Mouse (Mus musculus) retina, postnatal 7 days (tissue): ENCODE results near the gene Ptges3.
"Not testable (repeated sequence)": the region's sequence is repeated elsewhere in the genome, so short reads cannot be mapped to it uniquely, and the experiment has no call there.

ENCODE experiments used
- DNase-seq: peaks from one replicate; pipeline ENCODE4 v3.0.0-alpha.2; 2012; ENCODE audit warnings: low read depth, low spot score

Gene Ptges3

GRCm38 (mm10) chr10:128058601-128059151, at the start of gene Ptges3:
TSS of gene Ptges3 (plus strand) at chr10:128058954.
- DNase-seq, result peak; percentile 93

DNA sequence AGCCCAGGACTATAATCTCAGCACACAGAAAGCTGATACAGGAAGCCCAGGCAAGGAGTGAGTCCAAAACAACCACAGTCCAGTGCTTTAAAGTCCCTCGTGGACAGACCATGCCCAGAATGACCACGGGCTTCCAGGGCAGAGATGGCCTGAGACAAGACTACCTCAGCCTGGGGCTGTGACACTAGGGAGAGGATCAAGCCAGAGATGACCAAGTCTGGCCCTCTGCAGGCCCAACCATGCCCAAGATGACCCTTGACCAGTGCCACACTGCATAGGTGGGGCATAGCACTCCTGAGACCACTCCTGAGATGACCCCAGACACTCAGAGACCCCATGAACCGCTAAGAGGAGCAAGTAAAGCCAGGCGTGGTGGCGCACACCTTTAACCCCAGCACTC, 49.0 kb upstream of the Ptges3 start:
- DNase-seq, result no peak

DNA sequence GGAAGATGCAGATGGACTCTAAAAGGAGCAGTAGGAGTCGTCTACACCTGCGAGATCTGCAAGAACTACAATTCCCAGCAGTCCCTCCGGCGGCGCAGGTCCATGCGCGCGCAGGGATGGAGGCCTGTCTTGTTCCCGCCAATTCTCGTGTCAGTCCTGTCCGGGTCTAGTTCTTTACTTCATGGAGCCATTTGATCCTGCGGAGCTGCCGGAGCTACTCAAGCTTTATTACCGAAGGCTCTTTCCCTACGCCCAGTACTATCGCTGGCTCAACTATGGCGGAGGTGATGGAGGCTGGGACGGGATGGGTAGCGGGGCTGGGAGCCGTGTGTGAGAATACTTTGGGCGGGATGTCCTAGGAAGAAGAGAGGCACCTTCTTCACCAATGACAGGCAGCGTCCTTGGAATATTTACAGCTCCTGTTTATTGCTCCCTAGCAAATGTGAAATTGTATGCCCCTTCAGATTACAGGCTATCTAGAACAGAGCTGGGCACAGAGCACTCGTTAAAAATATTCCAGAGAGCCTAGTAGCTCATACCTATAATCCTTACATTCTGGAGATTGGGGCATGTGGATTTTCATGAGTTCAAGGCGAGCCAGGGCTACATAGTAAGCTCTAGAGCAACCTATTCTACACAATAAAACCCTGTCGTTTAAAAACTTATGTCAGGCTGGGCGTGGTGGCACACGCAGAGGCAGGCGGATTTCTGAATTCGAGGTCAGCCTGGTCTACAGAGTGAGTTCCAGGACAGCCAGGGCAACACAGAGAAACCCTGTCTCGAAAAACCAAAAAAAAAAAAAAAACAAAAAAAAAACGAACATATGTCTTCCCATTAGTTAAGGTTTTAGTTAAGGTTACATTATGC, 43.5 kb upstream of the Ptges3 start, which contains the start of gene Prim1:
Prim1 (plus strand) TSS at position 101 of the 867 bp plus-strand sequence.
- DNase-seq, result peak; percentile 61

DNA sequence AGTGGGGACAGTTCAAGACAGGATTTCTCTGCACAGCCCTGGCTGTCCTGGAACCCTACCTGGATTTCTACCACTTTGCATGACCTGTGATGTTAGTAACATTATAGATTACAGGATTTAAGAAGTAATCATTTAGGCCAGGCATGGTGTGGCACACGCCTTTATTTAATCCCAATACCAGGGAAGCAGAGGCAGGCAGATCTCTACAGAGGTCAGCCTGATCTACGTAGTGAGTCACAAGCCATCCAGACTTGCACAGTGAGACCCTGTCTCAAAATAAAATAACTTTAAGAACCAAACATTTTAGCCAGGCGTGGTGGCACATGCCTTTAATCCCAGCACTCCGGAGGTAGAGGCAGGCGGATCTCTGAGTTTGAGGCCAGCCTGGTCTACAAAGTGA, 36.6 kb upstream of the Ptges3 start:
- DNase-seq, result no peak

DNA sequence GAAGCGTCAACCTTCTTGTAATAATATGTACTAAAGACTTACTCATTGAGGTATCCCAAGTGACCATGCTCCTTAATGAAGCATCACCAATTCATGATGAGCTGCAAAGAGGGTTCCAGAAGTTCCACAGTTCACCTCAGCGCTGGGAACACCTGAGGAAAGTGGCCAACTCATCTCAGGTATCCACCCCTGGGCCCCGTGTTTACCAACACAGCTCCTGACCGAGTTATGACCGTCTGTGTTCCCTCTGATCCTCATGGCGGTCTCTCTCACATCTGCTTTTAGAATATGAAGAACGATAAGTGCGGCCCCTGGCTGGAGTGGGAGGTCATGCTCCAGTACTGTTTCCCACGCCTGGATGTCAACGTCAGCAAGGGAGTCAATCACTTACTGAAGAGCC, 35.3 kb upstream of the Ptges3 start:
- DNase-seq, result no peak

DNA sequence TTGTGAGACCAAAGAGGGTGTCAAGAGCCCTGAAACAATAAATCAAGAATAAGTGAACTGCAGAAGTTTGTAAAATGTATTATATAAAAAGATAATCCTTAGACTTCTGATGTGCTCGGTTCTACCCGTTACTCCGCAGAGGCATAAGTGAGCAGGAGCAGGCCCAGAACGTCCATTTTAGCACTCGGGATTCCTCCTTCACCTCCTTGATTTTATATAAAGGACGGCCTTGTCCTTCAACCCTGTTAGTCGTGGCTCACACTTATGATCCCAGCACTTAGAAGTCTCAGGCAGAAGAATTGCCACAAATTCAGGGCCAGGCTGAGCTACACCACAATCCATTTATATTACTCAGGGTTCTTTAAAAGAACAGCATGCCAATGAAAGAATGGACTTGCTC, 28.8 kb upstream of the Ptges3 start:
- no peak for DNase-seq

GRCm38 (mm10) chr10:128030860-128031259, 27.9 kb upstream of the Ptges3 start:
- no peak for DNase-seq

- DNase-seq, result no peak
Observed at GRCm38 (mm10) chr10:128036746-128037425, 21.9 kb upstream of the Ptges3 start.

DNA sequence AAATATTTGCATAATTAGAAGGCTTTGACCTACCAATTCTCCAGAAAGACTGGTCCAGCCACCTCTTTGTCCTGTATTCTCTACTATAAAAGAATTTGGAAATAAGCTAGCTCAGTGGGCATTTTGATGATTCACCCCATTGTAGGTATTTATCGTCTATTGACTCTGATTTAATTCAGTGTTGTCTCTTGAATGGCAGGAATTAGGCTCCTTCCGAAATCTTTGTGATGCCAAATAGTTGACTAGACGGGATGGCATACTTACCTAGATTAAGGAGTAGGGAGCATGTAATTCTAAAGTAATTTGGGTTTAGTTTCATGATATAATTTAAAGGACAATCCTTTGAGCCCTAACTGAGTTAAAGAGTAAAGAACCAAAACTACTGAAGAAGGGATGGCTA, 20.8 kb upstream of the Ptges3 start:
- DNase-seq, result no peak

- DNase-seq, result no peak
Observed at GRCm38 (mm10) chr10:128039167-128039566, 19.6 kb upstream of the Ptges3 start.

- no peak for DNase-seq
Observed at GRCm38 (mm10) chr10:128039858-128040257, 18.9 kb upstream of the Ptges3 start.

GRCm38 (mm10) chr10:128040293-128040692, 18.5 kb upstream of the Ptges3 start:
- no peak for DNase-seq

GRCm38 (mm10) chr10:128041636-128042035, 17.1 kb upstream of the Ptges3 start:
- no peak for DNase-seq

- DNase-seq, result no peak
Observed at GRCm38 (mm10) chr10:128042466-128042865, 16.3 kb upstream of the Ptges3 start.

DNA sequence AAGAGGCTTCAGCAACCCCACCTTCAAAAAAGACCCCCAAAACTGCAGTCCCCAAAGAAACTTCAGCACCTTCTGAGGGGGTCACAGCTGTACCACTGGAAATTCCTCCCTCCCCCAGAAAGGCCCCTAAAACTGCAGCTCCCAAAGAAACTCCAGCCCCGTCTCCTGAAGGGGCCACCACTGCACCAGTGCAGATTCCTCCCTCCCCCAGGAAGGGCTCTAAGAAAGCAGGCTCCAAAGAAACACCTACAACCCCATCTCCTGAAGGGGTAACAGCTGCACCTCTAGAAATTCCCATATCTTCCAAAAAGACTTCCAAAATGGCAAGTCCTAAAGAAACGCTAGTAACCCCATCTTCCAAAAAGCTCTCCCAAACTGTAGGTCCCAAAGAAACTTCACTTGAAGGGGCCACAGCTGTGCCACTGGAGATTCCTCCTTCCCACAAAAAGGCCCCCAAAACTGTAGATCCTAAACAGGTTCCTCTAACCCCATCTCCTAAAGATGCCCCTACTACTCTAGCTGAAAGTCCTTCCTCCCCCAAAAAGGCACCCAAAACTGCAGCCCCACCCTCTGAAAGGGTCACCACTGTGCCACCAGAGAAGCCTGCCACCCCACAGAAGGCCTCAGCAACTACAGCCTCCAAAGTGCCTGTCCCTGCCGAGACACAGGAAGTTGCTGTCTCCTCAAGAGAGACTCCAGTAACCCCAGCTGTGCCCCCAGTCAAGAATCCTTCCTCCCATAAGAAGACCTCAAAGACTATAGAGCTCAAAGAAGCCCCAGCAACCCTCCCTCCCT, 15.5 kb upstream of the Ptges3 start:
- no peak for DNase-seq

DNA sequence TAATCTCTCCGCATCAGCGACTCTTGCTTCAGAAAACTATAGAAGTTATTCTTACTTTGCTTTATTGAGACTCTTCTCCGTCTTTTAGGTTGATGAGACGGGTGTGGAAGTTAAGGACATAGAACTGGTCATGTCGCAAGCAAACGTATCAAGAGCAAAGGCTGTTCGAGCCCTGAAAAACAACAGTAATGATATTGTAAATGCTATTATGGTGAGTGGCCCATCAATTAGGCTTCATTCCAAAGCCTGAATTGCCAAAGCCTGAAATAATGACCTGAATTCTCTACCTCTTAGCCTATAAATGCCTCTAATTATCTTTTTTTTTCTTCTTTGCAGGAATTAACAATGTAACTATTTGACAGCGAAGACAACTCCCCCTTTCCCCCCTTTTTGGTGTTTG, 10.6 kb upstream of the Ptges3 start:
- no peak for DNase-seq

- DNase-seq, result no peak
Observed at GRCm38 (mm10) chr10:128049741-128050140, 9.0 kb upstream of the Ptges3 start.

- DNase-seq, result no peak
Observed at GRCm38 (mm10) chr10:128050355-128050754, 8.4 kb upstream of the Ptges3 start.

GRCm38 (mm10) chr10:128051589-128051988, 7.2 kb upstream of the Ptges3 start:
- no peak for DNase-seq

GRCm38 (mm10) chr10:128052136-128052535, 6.6 kb upstream of the Ptges3 start:
- not testable (repeated sequence) for DNase-seq

DNA sequence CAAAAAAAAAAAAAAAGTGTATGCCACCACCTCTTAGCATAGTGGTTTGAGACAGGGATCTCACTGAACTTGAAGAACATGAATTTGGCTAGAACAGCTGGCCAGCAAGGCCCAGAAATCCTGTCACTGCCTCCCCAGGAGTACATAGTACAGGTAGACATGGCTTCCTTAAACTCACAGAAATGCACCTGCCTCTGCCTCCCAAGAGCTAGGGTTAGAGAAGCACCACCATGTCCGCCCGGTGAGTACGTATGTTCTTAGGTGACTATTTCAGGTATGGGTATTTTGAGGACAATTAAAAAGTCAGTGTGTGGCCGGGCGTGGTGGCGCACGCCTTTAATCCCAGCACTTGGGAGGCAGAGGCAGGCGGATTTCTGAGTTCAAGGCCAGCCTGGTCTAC, 5.8 kb upstream of the Ptges3 start:
- no peak for DNase-seq

GRCm38 (mm10) chr10:128058184-128058583, 570 bp upstream of the Ptges3 start:
- no peak for DNase-seq
